Mouse (Mus musculus): ENCODE measurements around the gene Itpr2. TPM values are rescaled to one million over a fixed set of nuclear protein-coding genes. Genes with fewer than 3 reads are reported as not detected.

Gene Itpr2
- total and polyA plus RNA-seq, 2 experiments from 2014 or later = 8.0 to 8.4 TPM

GRCm38 (mm10) chr6:146344732-146345131, 157.3 kb downstream of the Itpr2 start:
- no peak overlapping the region for H3K9ac ChIP-seq
- no peaks in the 10 kb centered on the region for H3K27me3 ChIP-seq (ENCODE audit: insufficient read depth, low read length)
- H3K4me1 ChIP-seq (ENCODE audit: insufficient read depth) = peaks cover 9% of the 10 kb centered on the region; the same call in 1 of the 2 replicates
- 97% methylated on average over 3 of the region's 3 CpGs for WGBS
- H3K4me3 ChIP-seq (ENCODE audit: low read depth, low read length) = no peak overlapping the region
- no peak for DNase-seq
- TF ChIP-seq CTCF (IDR thresholded peaks at IDR 0.05; ENCODE audit: low read depth) = peak; percentile 57
- ATAC-seq = no peak
- no peak overlapping the region for H3K4me2 ChIP-seq (ENCODE audit: low read depth)
- H3K9me3 ChIP-seq (ENCODE audit: low read length) = no peaks in the 10 kb centered on the region
- H3K27ac ChIP-seq (ENCODE audit: low read depth, low read length) = no peak overlapping the region
- no peaks in the 10 kb centered on the region for H3K36me3 ChIP-seq (ENCODE audit: insufficient read depth)

- Histone ChIP-seq H3K4me2 (ENCODE audit: low read depth) (no peak overlapping the region), H3K36me3 (ENCODE audit: insufficient read depth) (no peaks in the 10 kb centered on the region), H3K27ac (ENCODE audit: low read depth, low read length) (no peak overlapping the region), H3K9ac (no peak overlapping the region), H3K9me3 (ENCODE audit: low read length) (no peaks in the 10 kb centered on the region), H3K4me1 (ENCODE audit: insufficient read depth) (peaks cover 9% of the 10 kb centered on the region; the same call in 1 of the 2 replicates), H3K27me3 (ENCODE audit: insufficient read depth, low read length) (no peaks in the 10 kb centered on the region; the same call in 1 of the 2 replicates), H3K4me3 (ENCODE audit: low read depth, low read length) (no peak overlapping the region)
- no peak for TF ChIP-seq CTCF (IDR thresholded peaks at IDR 0.05; ENCODE audit: low read depth)
- DNase-seq (no peak), ATAC-seq (no peak)
- WGBS = 34% methylated on average over 10 of the region's 10 CpGs
These were observed 158.2 kb downstream of the Itpr2 start for GRCm38 (mm10) chr6:146343671-146344384.

- peak; percentile 59 for ATAC-seq
- 15% methylated on average over 6 of the region's 6 CpGs for WGBS
- H3K27ac ChIP-seq (ENCODE audit: low read depth, low read length) = no peak overlapping the region
- H3K4me2 ChIP-seq (ENCODE audit: low read depth) = no peak overlapping the region
- H3K4me1 ChIP-seq (ENCODE audit: insufficient read depth) = peaks cover 9% of the 10 kb centered on the region; the same call in 1 of the 2 replicates
- no peak for TF ChIP-seq CTCF (IDR thresholded peaks at IDR 0.05; ENCODE audit: low read depth)
- H3K9me3 ChIP-seq (ENCODE audit: low read length) = no peaks in the 10 kb centered on the region
- no peaks in the 10 kb centered on the region for H3K36me3 ChIP-seq (ENCODE audit: insufficient read depth)
- no peak overlapping the region for H3K4me3 ChIP-seq (ENCODE audit: low read depth, low read length)
- H3K9ac ChIP-seq = no peak overlapping the region
- peak; percentile 39 for DNase-seq
- H3K27me3 ChIP-seq (ENCODE audit: insufficient read depth, low read length) = no peaks in the 10 kb centered on the region; the same call in 1 of the 2 replicates
These were observed 159.0 kb downstream of the Itpr2 start for GRCm38 (mm10) chr6:146342995-146343394.

- H3K27ac ChIP-seq (ENCODE audit: low read depth, low read length) = no peak overlapping the region
- H3K9ac ChIP-seq = no peak overlapping the region
- ATAC-seq = peak; percentile 63
- TF ChIP-seq CTCF (IDR thresholded peaks at IDR 0.05; ENCODE audit: low read depth) = no peak
- no peaks in the 10 kb centered on the region; the same call in 1 of the 2 replicates for H3K27me3 ChIP-seq (ENCODE audit: insufficient read depth, low read length)
- H3K4me3 ChIP-seq (ENCODE audit: low read depth, low read length) = no peak overlapping the region
- H3K36me3 ChIP-seq (ENCODE audit: insufficient read depth) = no peaks in the 10 kb centered on the region
- H3K4me2 ChIP-seq (ENCODE audit: low read depth) = no peak overlapping the region
- 81% methylated on average over 3 of the region's 3 CpGs for WGBS
- H3K9me3 ChIP-seq (ENCODE audit: low read length) = no peaks in the 10 kb centered on the region
- DNase-seq = no peak
- H3K4me1 ChIP-seq (ENCODE audit: insufficient read depth) = peaks cover 9% of the 10 kb centered on the region; the same call in 1 of the 2 replicates
These were observed 160.1 kb downstream of the Itpr2 start for GRCm38 (mm10) chr6:146341934-146342333.

GRCm38 (mm10) chr6:146341413-146341812, 160.6 kb downstream of the Itpr2 start:
- Histone ChIP-seq H3K9ac (no peak overlapping the region), H3K27me3 (ENCODE audit: insufficient read depth, low read length) (no peaks in the 10 kb centered on the region; the same call in 1 of the 2 replicates), H3K27ac (ENCODE audit: low read depth, low read length) (no peak overlapping the region), H3K4me2 (ENCODE audit: low read depth) (no peak overlapping the region), H3K9me3 (ENCODE audit: low read length) (no peaks in the 10 kb centered on the region), H3K4me3 (ENCODE audit: low read depth, low read length) (no peak overlapping the region), H3K4me1 (ENCODE audit: insufficient read depth) (peaks cover 9% of the 10 kb centered on the region; the same call in 1 of the 2 replicates), H3K36me3 (ENCODE audit: insufficient read depth) (no peaks in the 10 kb centered on the region)
- TF ChIP-seq CTCF (IDR thresholded peaks at IDR 0.05; ENCODE audit: low read depth) = no peak
- DNase-seq = no peak
- 82% methylated on average over 3 of the region's 3 CpGs for WGBS
- ATAC-seq = no peak

GRCm38 (mm10) chr6:146340951-146341350, 161.1 kb downstream of the Itpr2 start:
- ATAC-seq (no peak), DNase-seq (no peak)
- Histone ChIP-seq H3K9ac (no peak overlapping the region), H3K9me3 (ENCODE audit: low read length) (no peaks in the 10 kb centered on the region), H3K27me3 (ENCODE audit: insufficient read depth, low read length) (no peaks in the 10 kb centered on the region; the same call in 1 of the 2 replicates), H3K27ac (ENCODE audit: low read depth, low read length) (no peak overlapping the region), H3K4me1 (ENCODE audit: insufficient read depth) (peaks cover 9% of the 10 kb centered on the region; the same call in 1 of the 2 replicates), H3K36me3 (ENCODE audit: insufficient read depth) (no peaks in the 10 kb centered on the region), H3K4me2 (ENCODE audit: low read depth) (no peak overlapping the region), H3K4me3 (ENCODE audit: low read depth, low read length) (no peak overlapping the region)
- 52% methylated on average over 5 of the region's 5 CpGs for WGBS
- no peak for TF ChIP-seq CTCF (IDR thresholded peaks at IDR 0.05; ENCODE audit: low read depth)

DNA sequence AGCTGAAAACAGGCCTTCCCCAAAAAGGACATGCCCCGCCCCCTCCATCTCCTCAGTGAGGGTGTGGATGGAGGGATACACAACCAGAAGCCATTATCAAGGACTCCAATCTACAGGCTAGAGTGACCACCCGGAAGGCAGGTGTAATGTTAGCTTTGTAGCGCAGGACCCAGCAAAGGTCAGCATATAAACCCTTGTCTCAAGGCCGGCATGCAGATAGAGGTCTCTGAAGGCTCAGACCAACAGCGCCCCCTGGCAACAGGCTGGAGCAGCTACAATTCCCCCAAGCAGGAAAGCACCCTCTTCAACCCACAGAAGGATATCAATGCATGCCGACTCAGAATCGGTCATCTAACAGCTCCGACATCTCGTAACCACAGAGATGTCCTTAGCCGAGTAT, 162.2 kb downstream of the Itpr2 start:
- DNase-seq (no peak), ATAC-seq (no peak)
- peak; percentile 58 for TF ChIP-seq CTCF (IDR thresholded peaks at IDR 0.05; ENCODE audit: low read depth)
- no peak overlapping the region for H3K27ac ChIP-seq (ENCODE audit: low read depth, low read length)
- no peak overlapping the region for H3K9ac ChIP-seq
- H3K4me2 ChIP-seq (ENCODE audit: low read depth) = no peak overlapping the region
- H3K36me3 ChIP-seq (ENCODE audit: insufficient read depth) = no peaks in the 10 kb centered on the region
- peaks cover 9% of the 10 kb centered on the region; the same call in 1 of the 2 replicates for H3K4me1 ChIP-seq (ENCODE audit: insufficient read depth)
- no peak overlapping the region for H3K4me3 ChIP-seq (ENCODE audit: low read depth, low read length)
- H3K9me3 ChIP-seq (ENCODE audit: low read length) = no peaks in the 10 kb centered on the region
- no peaks in the 10 kb centered on the region; the same call in 1 of the 2 replicates for H3K27me3 ChIP-seq (ENCODE audit: insufficient read depth, low read length)
- 80% methylated on average over 10 of the region's 10 CpGs for WGBS

Measured in forebrain, postnatal 0 days (tissue).